Mouse (Mus musculus) cortical plate, adult 2 months (tissue): ENCODE data around the gene Arl15. TPM values are rescaled to one million over a fixed set of nuclear protein-coding genes. Genes with fewer than 3 reads are reported as not detected.

Source experiments
- H3K27ac ChIP-seq: fragments of 200-500 bp; 2 replicates; pipeline ENCODE4 v1.5.1; 2012; ENCODE audit warnings: low read length, control low read depth, inconsistent platforms; ENCODE audit not compliant: insufficient read depth
- H3K4me1 ChIP-seq: fragments of 200-500 bp; 2 replicates; pipeline ENCODE4 v1.6.1; 2011; ENCODE audit warnings: low read length; ENCODE audit not compliant: control insufficient read depth, insufficient read depth
- H3K4me3 ChIP-seq: fragments of 200-500 bp; 2 replicates; pipeline ENCODE4 v1.5.1; 2011; ENCODE audit warnings: mild to moderate bottlenecking, low read length, control low read depth; ENCODE audit not compliant: insufficient read depth
- CTCF ChIP-seq: fragments of 200-500 bp; IDR thresholded peaks from 2 replicates; pipeline ENCODE4 v1.5.1; 2011; ENCODE audit warnings: mild to moderate bottlenecking, control low read depth, low read length; ENCODE audit not compliant: insufficient read depth; ENCODE audit errors: extremely low read depth
- POLR2A ChIP-seq: fragments of 200-500 bp; IDR thresholded peaks from 2 replicates; pipeline ENCODE4 v1.6.1; 2011; ENCODE audit warnings: mild to moderate bottlenecking, low read length, control low read depth; ENCODE audit not compliant: insufficient read depth; ENCODE audit errors: extremely low read depth
- polyA plus RNA-seq: library from polyadenylated mRNA; depleted of rRNA; stranded (reverse); fragments of >200 nt; gene quantifications from 2 replicates; pipeline ENCODE4 v1.2.3, GENCODE M21; 2012

Gene Arl15
- polyA plus RNA-seq, 1 experiment = 14.8 TPM

DNA sequence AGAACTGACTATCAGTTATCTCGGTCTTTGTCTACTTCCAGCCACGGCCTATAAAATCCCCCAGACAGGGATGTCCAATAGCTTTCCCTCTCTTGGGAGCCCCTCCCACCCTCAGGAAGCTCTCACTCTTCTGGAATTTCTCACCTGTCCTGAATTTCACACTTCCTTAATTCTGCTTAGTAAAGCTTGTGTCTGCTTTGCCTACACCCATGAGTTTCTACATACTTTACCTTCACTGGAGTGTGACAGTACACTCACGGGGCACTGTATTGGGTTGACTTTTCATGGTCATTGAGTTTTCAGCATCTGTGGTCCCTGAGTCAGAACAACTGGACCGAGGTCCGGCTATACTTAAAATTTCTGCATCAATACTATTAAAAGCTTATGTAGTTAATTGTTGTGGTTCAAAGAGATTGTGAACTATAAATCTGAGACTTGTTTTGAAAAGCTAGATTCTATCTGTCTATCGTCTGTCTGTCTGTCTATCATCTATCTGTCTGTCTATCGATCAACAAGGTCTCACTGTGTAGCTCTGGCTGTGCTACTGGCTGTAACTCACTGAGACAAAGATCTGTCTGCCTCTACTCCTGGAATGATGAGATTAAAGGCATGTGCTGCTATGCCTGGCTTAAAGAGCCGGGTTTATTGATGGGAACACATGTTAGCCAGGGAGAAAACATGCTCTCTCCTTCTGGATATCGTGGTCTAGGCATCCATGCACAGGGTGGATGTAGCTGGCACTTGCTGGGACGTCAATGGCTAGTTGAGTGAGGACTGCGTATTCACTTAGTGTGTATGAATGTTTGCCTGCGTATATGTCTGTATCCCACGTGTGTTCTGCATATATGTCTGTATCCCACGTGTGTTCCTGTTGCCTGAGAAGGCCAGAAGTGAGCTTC lies 48.4 kb downstream of the Arl15 start:
- no peak for TF ChIP-seq POLR2A
- no peak for TF ChIP-seq CTCF
- no peaks in the 10 kb centered on the region; the same call in 1 of the 2 replicates for H3K4me1 ChIP-seq
- no peak overlapping the region for H3K4me3 ChIP-seq
- no peak overlapping the region for H3K27ac ChIP-seq

GRCm38 (mm10) chr13:113843310-113843649 lies 49.0 kb downstream of the Arl15 start:
- H3K4me3 ChIP-seq = no peak overlapping the region
- no peaks in the 10 kb centered on the region; the same call in 1 of the 2 replicates for H3K4me1 ChIP-seq
- H3K27ac ChIP-seq = no peak overlapping the region
- TF ChIP-seq POLR2A = no peak
- no peak for TF ChIP-seq CTCF

DNA sequence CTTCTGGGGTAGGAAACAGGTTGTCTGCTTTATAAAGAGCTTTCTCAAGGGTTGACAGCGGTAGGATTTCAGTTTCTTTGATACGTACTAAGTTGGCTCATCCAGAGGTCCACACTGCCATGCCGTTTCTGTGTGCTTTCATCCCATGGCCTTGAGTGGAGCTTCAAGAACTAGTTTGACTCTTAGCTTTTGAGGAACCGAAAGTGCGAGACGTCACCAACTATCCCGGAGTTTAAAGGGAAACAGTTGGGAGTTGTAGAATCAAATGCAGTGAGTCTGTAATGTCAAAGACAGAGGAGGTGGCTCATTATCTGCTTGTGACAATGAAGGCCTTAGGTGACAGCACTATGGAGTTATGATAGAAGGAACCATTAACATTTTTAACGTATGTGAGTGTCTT lies 49.6 kb downstream of the Arl15 start:
- no peak for TF ChIP-seq CTCF
- no peak for TF ChIP-seq POLR2A
- no peak overlapping the region for H3K4me3 ChIP-seq
- no peak overlapping the region for H3K27ac ChIP-seq
- H3K4me1 ChIP-seq = no peaks in the 10 kb centered on the region; the same call in 1 of the 2 replicates

DNA sequence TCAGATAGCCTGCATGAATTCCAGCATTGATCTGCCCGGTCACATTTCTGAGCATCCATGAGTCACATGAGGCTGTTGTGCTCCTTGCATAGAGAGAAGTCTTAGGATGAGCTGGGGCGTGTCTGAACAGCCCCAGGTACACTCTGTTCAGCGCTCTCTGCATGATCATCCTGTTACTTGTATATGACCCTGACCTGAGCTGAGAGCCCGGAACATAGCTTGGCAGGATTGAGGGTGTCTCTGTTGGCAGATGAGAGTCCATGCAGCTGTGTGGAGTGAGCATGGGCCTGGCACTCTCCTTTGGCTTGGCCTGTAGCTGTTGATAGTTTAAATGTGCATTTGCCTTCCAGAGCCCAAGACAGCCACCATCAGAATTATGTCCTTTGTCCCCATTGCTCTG lies 50.4 kb downstream of the Arl15 start:
- TF ChIP-seq CTCF (no peak), POLR2A (no peak)
- no peak overlapping the region for H3K4me3 ChIP-seq
- no peaks in the 10 kb centered on the region; the same call in 1 of the 2 replicates for H3K4me1 ChIP-seq
- H3K27ac ChIP-seq = no peak overlapping the region

GRCm38 (mm10) chr13:113845229-113845628 lies 50.9 kb downstream of the Arl15 start:
- no peak overlapping the region for H3K27ac ChIP-seq
- H3K4me3 ChIP-seq = no peak overlapping the region
- no peak for TF ChIP-seq POLR2A
- TF ChIP-seq CTCF = no peak
- no peaks in the 10 kb centered on the region; the same call in 1 of the 2 replicates for H3K4me1 ChIP-seq

DNA sequence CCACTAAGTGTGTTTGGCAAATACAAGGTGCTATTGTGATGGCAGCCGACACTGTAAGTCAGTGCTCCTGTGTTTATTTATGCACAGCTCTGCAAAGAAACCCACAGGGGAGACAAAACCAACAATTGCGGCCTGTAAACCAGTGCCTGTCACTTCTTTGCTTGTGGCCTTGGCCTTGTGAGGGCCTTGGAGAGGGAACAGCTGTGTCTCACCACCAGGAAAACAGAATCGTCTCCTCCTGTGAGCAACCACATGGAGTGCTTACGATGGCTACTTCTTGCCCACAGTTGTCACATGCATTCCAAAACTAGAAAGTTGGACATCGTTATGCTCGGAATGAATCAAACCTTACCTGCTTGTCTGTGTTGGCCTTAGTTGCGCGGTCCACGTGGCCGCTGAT lies 52.1 kb downstream of the Arl15 start:
- no peaks in the 10 kb centered on the region; the same call in none of the 2 replicates for H3K4me1 ChIP-seq

DNA sequence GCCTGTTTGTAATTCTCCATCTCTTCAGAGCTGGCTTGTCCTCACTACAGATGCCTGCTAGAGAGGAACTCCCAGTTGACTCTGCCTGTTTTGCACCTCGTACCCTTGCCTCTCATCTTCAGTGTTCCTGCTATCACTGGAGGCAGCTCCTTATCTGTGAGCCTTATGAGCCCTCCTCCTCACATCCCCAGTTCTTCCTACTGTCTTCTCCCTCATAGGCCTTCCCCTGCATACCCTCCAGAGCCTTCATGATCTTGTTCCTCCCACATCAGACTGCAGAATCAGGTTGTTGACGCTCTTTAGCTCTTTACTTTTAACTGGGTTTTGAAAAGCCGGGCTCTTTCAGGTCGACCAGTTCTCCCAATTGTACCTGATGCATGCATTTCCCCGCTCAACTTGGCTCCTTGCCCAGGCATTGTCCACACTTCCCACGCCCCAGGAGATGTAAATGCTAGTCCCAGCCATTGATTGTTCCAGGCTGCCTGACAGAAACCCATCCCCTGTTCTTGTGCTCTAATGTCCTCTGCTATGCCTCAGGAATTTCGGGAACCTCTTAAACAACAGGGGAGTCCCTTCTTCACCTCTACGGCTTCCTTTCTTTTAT lies 56.2 kb downstream of the Arl15 start:
- Histone ChIP-seq H3K4me3 (no peak overlapping the region), H3K4me1 (no peaks in the 10 kb centered on the region; the same call in none of the 2 replicates), H3K27ac (no peak overlapping the region)
- TF ChIP-seq POLR2A (no peak), CTCF (no peak)

More for the DNA sequence above, 52.1 kb downstream of the Arl15 start:
- no peak for TF ChIP-seq POLR2A
- no peak for TF ChIP-seq CTCF
- Histone ChIP-seq H3K4me3 (no peak overlapping the region), H3K27ac (no peak overlapping the region)

DNA sequence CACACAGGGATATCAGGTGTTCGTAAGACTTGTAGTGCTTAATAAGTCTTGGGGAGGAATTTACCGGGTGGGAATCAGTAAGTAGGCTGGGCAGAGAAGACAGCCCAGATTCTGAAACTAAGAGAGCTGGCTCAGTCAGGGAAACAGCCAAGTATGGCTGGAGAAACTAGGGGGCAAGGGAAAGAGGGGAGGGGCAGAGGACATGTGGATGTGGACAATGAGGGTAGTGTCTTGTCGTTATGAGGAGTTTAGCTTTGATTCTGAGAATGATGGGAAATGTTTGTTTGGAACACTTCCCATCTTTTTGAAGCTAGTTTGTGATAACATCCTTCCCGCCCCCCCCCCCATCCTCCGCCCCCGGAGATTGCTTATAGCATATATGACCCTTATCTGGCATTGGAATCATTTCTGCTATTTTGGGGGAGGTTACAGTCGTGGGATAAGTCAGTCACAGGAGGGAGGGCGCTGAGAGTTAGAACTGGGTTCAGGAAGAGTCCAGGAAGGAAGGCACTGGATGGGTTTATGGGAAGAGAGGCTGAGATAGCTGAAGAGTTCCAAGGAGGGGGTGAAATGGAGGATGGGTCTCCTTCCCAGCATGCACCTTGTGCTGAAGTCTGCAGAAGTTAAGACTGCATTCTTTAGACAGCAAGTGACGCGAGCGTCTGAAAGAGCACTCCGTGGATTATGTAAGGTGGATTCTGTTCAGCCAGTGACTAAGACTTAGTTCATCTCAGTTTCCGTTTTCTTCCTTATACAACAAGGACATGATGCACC lies 57.5 kb downstream of the Arl15 start:
- no peak overlapping the region for H3K27ac ChIP-seq
- TF ChIP-seq CTCF (no peak), POLR2A (no peak)
- H3K4me1 ChIP-seq = no peaks in the 10 kb centered on the region; the same call in 1 of the 2 replicates
- H3K4me3 ChIP-seq = no peak overlapping the region

- Histone ChIP-seq H3K4me1 (no peaks in the 10 kb centered on the region; the same call in 1 of the 2 replicates), H3K4me3 (no peak overlapping the region), H3K27ac (no peak overlapping the region)
- TF ChIP-seq CTCF (no peak), POLR2A (no peak)
These were observed 58.0 kb downstream of the Arl15 start for GRCm38 (mm10) chr13:113852376-113852666.

DNA sequence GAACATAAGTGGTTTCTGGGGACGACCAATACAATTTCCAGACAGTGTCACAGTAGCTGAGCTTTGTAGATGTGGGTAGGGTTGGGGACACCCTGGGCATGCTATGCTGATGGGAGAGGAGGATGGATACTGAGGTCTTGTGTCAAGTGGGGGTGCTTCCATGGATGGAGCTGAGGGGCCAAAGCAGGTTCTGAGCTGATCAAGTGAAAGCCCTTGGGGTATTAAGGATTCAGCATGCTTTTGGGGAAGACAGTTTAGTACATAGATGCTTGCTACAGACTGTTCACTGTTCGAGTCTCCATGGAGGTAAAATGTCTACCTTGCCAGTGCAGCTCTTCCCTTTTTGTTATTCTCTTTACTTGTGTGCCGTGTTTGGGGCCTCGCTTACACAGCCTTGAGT lies 59.8 kb downstream of the Arl15 start:
- TF ChIP-seq CTCF = no peak
- TF ChIP-seq POLR2A = no peak
- H3K27ac ChIP-seq = no peak overlapping the region

More for the DNA sequence above, 59.8 kb downstream of the Arl15 start:
- Histone ChIP-seq H3K4me1 (no peaks in the 10 kb centered on the region; the same call in 1 of the 2 replicates), H3K4me3 (no peak overlapping the region)
